In the genomic region with DNA sequence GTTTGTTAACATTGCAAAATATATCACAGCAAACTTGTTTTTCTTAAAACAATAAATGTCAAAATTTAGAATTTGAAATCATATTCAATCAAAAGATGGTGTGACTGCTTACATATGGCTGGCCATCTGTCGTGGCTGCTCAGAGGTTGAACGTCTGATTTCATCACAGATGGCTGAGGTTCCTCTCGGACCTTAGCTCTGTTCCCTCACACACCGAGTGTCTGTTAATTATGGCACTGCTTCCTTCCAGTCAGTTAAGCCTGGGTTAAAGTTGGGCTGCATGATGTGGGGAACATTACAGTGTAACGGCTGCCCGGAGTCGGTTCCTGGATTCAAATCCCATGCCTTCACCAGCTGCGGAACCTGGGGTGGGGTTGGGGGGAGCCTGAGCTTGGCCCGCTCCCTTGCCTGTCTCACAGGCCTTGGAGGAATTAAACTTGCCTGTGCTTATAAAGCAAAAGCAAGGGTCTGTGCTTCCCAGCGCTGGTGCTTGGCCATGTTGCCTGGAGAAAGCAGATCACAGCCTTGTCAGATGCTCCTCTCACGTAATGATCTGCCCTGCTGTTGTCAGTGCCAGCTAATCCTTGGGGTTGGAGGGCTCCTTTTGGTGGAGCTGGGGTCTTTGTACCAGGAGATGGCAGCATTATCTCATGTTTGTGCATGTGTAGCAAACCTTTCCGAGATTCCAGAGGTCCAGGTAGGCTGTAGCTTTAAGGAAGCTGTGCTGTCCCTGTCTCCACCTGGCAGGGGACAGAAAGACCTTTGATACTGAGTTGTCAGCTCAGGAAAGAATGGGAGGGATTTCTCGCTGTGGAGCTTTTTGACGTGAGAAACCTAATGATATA, we compare ENCODE assay signal across 9 mouse cellular contexts. TPM values are rescaled to one million over a fixed set of nuclear protein-coding genes. Genes with fewer than 3 reads are reported as not detected.
DNase-seq lines count a peak whose midpoint lies in the region; ATAC-seq and TF ChIP-seq lines count a peak whose summit lies in the region.
"Had no signal": no experiment of that assay in that cellular context is flagged by ENCODE, and none has a peak within 500 bp of the region (broad histone marks: within the 10 kb centered on the region; RNA-seq: fewer than 3 reads in every experiment).

No protein-coding gene starts in this region.

- H3K4me1 ChIP-seq in neural tube, embryonic 14.5 days (ENCODE audit: control insufficient read depth, insufficient read depth, low read length) = peaks cover 13% of the 10 kb centered on the region
- peaks cover 24% of the 10 kb centered on the region for H3K4me1 ChIP-seq in embryonic facial prominence, embryonic 10.5 days
- H3K4me1 ChIP-seq in intestine, postnatal 0 days (replicated peaks; ENCODE audit: control insufficient read depth, insufficient read depth, low read length) = no peaks in the 10 kb centered on the region

- H3K4me2 ChIP-seq in neural tube, embryonic 14.5 days (ENCODE audit: low read depth, low read length) = no peak overlapping the region
- H3K4me2 ChIP-seq in intestine, postnatal 0 days (replicated peaks; ENCODE audit: low read depth) = no peak overlapping the region
- H3K4me2 ChIP-seq: limb, embryonic 15.5 days had no signal

- no peak overlapping the region for H3K9ac ChIP-seq in neural tube, embryonic 14.5 days (replicated peaks; ENCODE audit: low read depth, low read length)
- H3K9ac ChIP-seq in intestine, postnatal 0 days (ENCODE audit: low read depth, low read length) = no peak overlapping the region
- H3K9ac ChIP-seq: limb, embryonic 15.5 days had no signal

- H3K4me3 ChIP-seq in neural tube, embryonic 14.5 days (ENCODE audit: low read depth, low read length) = no peak overlapping the region
- H3K4me3 ChIP-seq in embryonic facial prominence, embryonic 10.5 days = no peak overlapping the region
- no peak overlapping the region for H3K4me3 ChIP-seq in intestine, postnatal 0 days (ENCODE audit: low read depth, low read length)
- H3K4me3 ChIP-seq: limb, embryonic 15.5 days had no signal

- DNase-seq in neural tube, embryonic 10.5 days (ENCODE audit: extremely low spot score, low spot score) = no peak
- DNase-seq in embryonic facial prominence, embryonic 10.5 days (ENCODE audit: low spot score) = no peak
- no peak for DNase-seq in urinary bladder, postnatal 14 days (ENCODE audit: low spot score)
- no peak for DNase-seq in embryo, embryonic 11 days
- DNase-seq in right cerebral cortex, postnatal 14 days = no peak
- DNase-seq: adrenal gland, postnatal 36 days had no signal

- H3K27me3 ChIP-seq in neural tube, embryonic 14.5 days (ENCODE audit: control insufficient read depth, insufficient read depth, low read length) = no peaks in the 10 kb centered on the region
- H3K27me3 ChIP-seq in embryonic facial prominence, embryonic 10.5 days (replicated peaks; ENCODE audit: low read depth, poor library complexity, severe bottlenecking) = no peaks in the 10 kb centered on the region
- no peaks in the 10 kb centered on the region for H3K27me3 ChIP-seq in intestine, postnatal 0 days (replicated peaks; ENCODE audit: control insufficient read depth, insufficient read depth, low read length)
- H3K27me3 ChIP-seq: limb, embryonic 15.5 days had no signal

- TF ChIP-seq CTCF in intestine, postnatal 0 days (IDR thresholded peaks at IDR 0.05; ENCODE audit: low read depth) = peak; percentile 46

- WGBS in neural tube, embryonic 14.5 days = 73% methylated on average over 14 of the region's 14 CpGs
- 83% methylated on average over 14 of the region's 14 CpGs for WGBS in embryonic facial prominence, embryonic 10.5 days
- WGBS in intestine, postnatal 0 days = 66% methylated on average over 14 of the region's 14 CpGs

- H3K9me3 ChIP-seq in neural tube, embryonic 14.5 days (ENCODE audit: control insufficient read depth, low read length) = no peaks in the 10 kb centered on the region
- no peaks in the 10 kb centered on the region for H3K9me3 ChIP-seq in embryonic facial prominence, embryonic 10.5 days
- H3K9me3 ChIP-seq in intestine, postnatal 0 days (ENCODE audit: control insufficient read depth) = no peaks in the 10 kb centered on the region
- H3K9me3 ChIP-seq: limb, embryonic 15.5 days had no signal

- no peaks in the 10 kb centered on the region for H3K36me3 ChIP-seq in neural tube, embryonic 14.5 days (ENCODE audit: control insufficient read depth, insufficient read depth, low read length)
- peaks cover 12% of the 10 kb centered on the region for H3K36me3 ChIP-seq in embryonic facial prominence, embryonic 10.5 days (replicated peaks)
- no peaks in the 10 kb centered on the region for H3K36me3 ChIP-seq in intestine, postnatal 0 days (ENCODE audit: control insufficient read depth, insufficient read depth)

- ATAC-seq in neural tube, embryonic 14.5 days (ENCODE audit: low read depth) = peak; percentile 35; the same call in 1 of the 2 replicates
- ATAC-seq in intestine, postnatal 0 days = peak; percentile 62

- H3K27ac ChIP-seq in neural tube, embryonic 14.5 days (ENCODE audit: low read depth, low read length) = no peak overlapping the region
- peak overlapping the region; percentile 51; the same call in 1 of the 2 replicates for H3K27ac ChIP-seq in embryonic facial prominence, embryonic 10.5 days (replicated peaks)
- H3K27ac ChIP-seq in intestine, postnatal 0 days (ENCODE audit: low read depth, low read length) = no peak overlapping the region; the same call in 1 of the 2 replicates
- H3K27ac ChIP-seq: limb, embryonic 15.5 days had no signal

RNA-seq across cellular contexts. Expression of a gene that starts 40.2 kb away (rescaled TPM):
- polyA plus RNA-seq in neural tube, embryonic 14.5 days (2014; fragmentation: Nextera tagmentation; extraction: Ambion mirVana) = 50.3 and 52.5 TPM in 2 replicates
- polyA plus RNA-seq in embryonic facial prominence, embryonic 10.5 days (2016; fragmentation: Nextera tagmentation; extraction: Ambion mirVana) = 32.4 and 34.1 TPM in 2 replicates
- polyA plus RNA-seq in intestine, postnatal 0 days (2015; fragmentation: Nextera tagmentation; extraction: Ambion mirVana) = 33.7 and 35.5 TPM in 2 replicates
